Mouse (Mus musculus): ENCODE measurements around the gene Cyp8b1. TPM values are rescaled to one million over a fixed set of nuclear protein-coding genes. Genes with fewer than 3 reads are reported as not detected.

Gene Cyp8b1
- total and polyA plus RNA-seq, 2 experiments: 86.4 to 305 TPM

GRCm38 (mm10) chr9:121907356-121908070 lies 8.6 kb downstream of the Cyp8b1 start:
- TF ChIP-seq POLR2A (IDR thresholded peaks at IDR 0.05; ENCODE audit: extremely low read depth, insufficient read depth, low read length) (no peak), CTCF (IDR thresholded peaks at IDR 0.05; ENCODE audit: low read depth, low read length) (no peak)
- Histone ChIP-seq H3K79me2 (ENCODE audit: control insufficient read depth, insufficient read depth, low read length) (no peaks in the 10 kb centered on the region), H3K4me1 (ENCODE audit: control insufficient read depth, insufficient read depth, low read length) (peaks cover 29% of the 10 kb centered on the region), H3K4me3 (ENCODE audit: insufficient read depth, low read depth, low read length) (no peak overlapping the region), H3K9ac (ENCODE audit: low read depth, low read length) (no peak overlapping the region), H3K27ac (replicated peaks; ENCODE audit: insufficient read depth, low read depth, low read length) (no peak overlapping the region), H3K36me3 (ENCODE audit: control insufficient read depth, insufficient read depth, low read length) (no peaks in the 10 kb centered on the region), H3K27me3 (ENCODE audit: control insufficient read depth, insufficient read depth, low read length) (no peaks in the 10 kb centered on the region)
- no peak for DNase-seq (ENCODE audit: extremely low read depth, low read depth, low spot score)
- WGBS: 91% methylated on average over 10 of the region's 10 CpGs

GRCm38 (mm10) chr9:121906456-121906855 lies 9.6 kb downstream of the Cyp8b1 start:
- peak overlapping the region; percentile 65 for H3K27ac ChIP-seq (replicated peaks; ENCODE audit: insufficient read depth, low read depth, low read length)
- H3K79me2 ChIP-seq (ENCODE audit: control insufficient read depth, insufficient read depth, low read length): no peaks in the 10 kb centered on the region
- TF ChIP-seq POLR2A (IDR thresholded peaks at IDR 0.05; ENCODE audit: extremely low read depth, insufficient read depth, low read length) (no peak), CTCF (IDR thresholded peaks at IDR 0.05; ENCODE audit: low read depth, low read length) (no peak)
- no peak for DNase-seq (ENCODE audit: extremely low read depth, low read depth, low spot score)
- no peaks in the 10 kb centered on the region for H3K36me3 ChIP-seq (ENCODE audit: control insufficient read depth, insufficient read depth, low read length)
- H3K27me3 ChIP-seq (ENCODE audit: control insufficient read depth, insufficient read depth, low read length): no peaks in the 10 kb centered on the region
- H3K4me3 ChIP-seq (ENCODE audit: insufficient read depth, low read depth, low read length): no peak overlapping the region
- peaks cover 36% of the 10 kb centered on the region for H3K4me1 ChIP-seq (ENCODE audit: control insufficient read depth, insufficient read depth, low read length)
- H3K9ac ChIP-seq (ENCODE audit: low read depth, low read length): peak overlapping the region; percentile 31; the same call in 1 of the 2 replicates
- WGBS: 90% methylated on average over 5 of the region's 5 CpGs

GRCm38 (mm10) chr9:121905556-121906185 lies 10.4 kb downstream of the Cyp8b1 start:
- Histone ChIP-seq H3K4me3 (ENCODE audit: insufficient read depth, low read depth, low read length) (no peak overlapping the region), H3K27me3 (ENCODE audit: control insufficient read depth, insufficient read depth, low read length) (no peaks in the 10 kb centered on the region), H3K79me2 (ENCODE audit: control insufficient read depth, insufficient read depth, low read length) (no peaks in the 10 kb centered on the region), H3K27ac (replicated peaks; ENCODE audit: insufficient read depth, low read depth, low read length) (peak overlapping the region; percentile 89), H3K4me1 (ENCODE audit: control insufficient read depth, insufficient read depth, low read length) (peaks cover 39% of the 10 kb centered on the region), H3K9ac (ENCODE audit: low read depth, low read length) (peak overlapping the region; percentile 16; the same call in 1 of the 2 replicates), H3K36me3 (ENCODE audit: control insufficient read depth, insufficient read depth, low read length) (no peaks in the 10 kb centered on the region)
- WGBS: 33% methylated on average over 4 of the region's 4 CpGs
- no peak for TF ChIP-seq CTCF (IDR thresholded peaks at IDR 0.05; ENCODE audit: low read depth, low read length)
- TF ChIP-seq POLR2A (IDR thresholded peaks at IDR 0.05; ENCODE audit: extremely low read depth, insufficient read depth, low read length): no peak
- DNase-seq (ENCODE audit: extremely low read depth, low read depth, low spot score): peak; percentile 98

GRCm38 (mm10) chr9:121904946-121905345 lies 11.2 kb downstream of the Cyp8b1 start:
- 88% methylated on average over 7 of the region's 7 CpGs for WGBS
- H3K9ac ChIP-seq (ENCODE audit: low read depth, low read length): 0 out of 2 replicates have a peak overlapping the region, but pooled peaks have one; percentile 8
- H3K36me3 ChIP-seq (ENCODE audit: control insufficient read depth, insufficient read depth, low read length): no peaks in the 10 kb centered on the region
- DNase-seq (ENCODE audit: extremely low read depth, low read depth, low spot score): no peak
- peaks cover 39% of the 10 kb centered on the region for H3K4me1 ChIP-seq (ENCODE audit: control insufficient read depth, insufficient read depth, low read length)
- no peaks in the 10 kb centered on the region for H3K79me2 ChIP-seq (ENCODE audit: control insufficient read depth, insufficient read depth, low read length)
- TF ChIP-seq CTCF (IDR thresholded peaks at IDR 0.05; ENCODE audit: low read depth, low read length) (no peak), POLR2A (IDR thresholded peaks at IDR 0.05; ENCODE audit: extremely low read depth, insufficient read depth, low read length) (no peak)
- no peaks in the 10 kb centered on the region for H3K27me3 ChIP-seq (ENCODE audit: control insufficient read depth, insufficient read depth, low read length)
- no peak overlapping the region for H3K4me3 ChIP-seq (ENCODE audit: insufficient read depth, low read depth, low read length)
- H3K27ac ChIP-seq (replicated peaks; ENCODE audit: insufficient read depth, low read depth, low read length): peak overlapping the region; percentile 89

GRCm38 (mm10) chr9:121904319-121904718 lies 11.8 kb downstream of the Cyp8b1 start:
- Histone ChIP-seq H3K4me1 (ENCODE audit: control insufficient read depth, insufficient read depth, low read length) (peaks cover 39% of the 10 kb centered on the region), H3K36me3 (ENCODE audit: control insufficient read depth, insufficient read depth, low read length) (no peaks in the 10 kb centered on the region), H3K4me3 (ENCODE audit: insufficient read depth, low read depth, low read length) (no peak overlapping the region), H3K27me3 (ENCODE audit: control insufficient read depth, insufficient read depth, low read length) (no peaks in the 10 kb centered on the region), H3K79me2 (ENCODE audit: control insufficient read depth, insufficient read depth, low read length) (no peaks in the 10 kb centered on the region), H3K9ac (ENCODE audit: low read depth, low read length) (no peak overlapping the region), H3K27ac (replicated peaks; ENCODE audit: insufficient read depth, low read depth, low read length) (peak overlapping the region; percentile 89)
- 13% methylated on average over 4 of the region's 4 CpGs for WGBS
- TF ChIP-seq CTCF (IDR thresholded peaks at IDR 0.05; ENCODE audit: low read depth, low read length) (no peak), POLR2A (IDR thresholded peaks at IDR 0.05; ENCODE audit: extremely low read depth, insufficient read depth, low read length) (no peak)
- peak; percentile 87 for DNase-seq (ENCODE audit: extremely low read depth, low read depth, low spot score)

Data from liver, adult 2 months (tissue).